Mouse (Mus musculus): ENCODE data around the gene Ripply3.

Gene Ripply3

DNA sequence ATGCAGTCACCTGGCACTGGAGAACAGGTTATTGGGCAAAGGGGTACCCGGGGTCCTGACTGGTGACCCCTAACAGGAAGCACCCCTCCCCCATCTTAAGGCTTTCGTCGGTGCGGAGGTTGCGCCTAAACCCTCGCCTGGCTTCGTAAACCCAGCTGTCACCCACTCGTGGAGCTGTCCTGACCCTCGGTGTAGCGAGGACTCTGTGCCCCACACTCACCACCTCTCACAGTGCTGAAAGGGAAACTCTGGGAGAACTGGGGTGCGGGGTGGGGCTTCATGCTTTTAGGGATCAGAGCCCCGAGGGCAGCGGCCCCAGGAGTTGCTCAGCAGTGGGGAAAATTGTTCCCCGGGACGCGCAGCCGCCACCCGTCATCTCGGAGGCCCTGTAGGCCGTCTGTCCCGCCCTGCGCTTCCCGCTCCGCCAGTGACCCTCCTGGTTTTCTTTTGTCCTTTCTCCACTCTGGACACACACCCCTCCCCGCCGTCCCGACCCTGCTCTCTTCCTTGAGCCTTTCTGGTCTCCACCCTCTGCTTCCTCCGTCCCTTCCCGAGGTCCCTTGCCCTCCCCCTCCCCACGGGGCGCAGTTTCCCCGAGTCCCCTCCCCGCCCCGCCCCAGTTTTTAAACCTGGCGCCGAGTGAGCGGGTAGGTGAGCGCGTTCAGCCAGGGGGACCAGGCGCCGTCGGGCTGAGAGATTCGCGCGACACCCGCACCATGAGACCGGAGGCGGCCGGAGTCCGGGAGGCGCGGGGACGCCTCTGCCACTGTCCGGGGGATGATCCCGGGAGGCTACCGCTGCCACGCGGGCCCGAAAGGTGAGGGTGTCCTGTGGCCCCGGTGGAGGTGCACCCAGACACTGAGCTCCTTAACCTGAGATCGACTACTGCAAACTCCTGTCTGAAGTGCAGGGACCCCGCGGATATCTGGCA, at the start of gene Ripply3:
Gene Ripply3 (plus strand): TSS at position 640 of the 931 bp plus-strand sequence.
- DNase-seq = peak; percentile 17

DNA sequence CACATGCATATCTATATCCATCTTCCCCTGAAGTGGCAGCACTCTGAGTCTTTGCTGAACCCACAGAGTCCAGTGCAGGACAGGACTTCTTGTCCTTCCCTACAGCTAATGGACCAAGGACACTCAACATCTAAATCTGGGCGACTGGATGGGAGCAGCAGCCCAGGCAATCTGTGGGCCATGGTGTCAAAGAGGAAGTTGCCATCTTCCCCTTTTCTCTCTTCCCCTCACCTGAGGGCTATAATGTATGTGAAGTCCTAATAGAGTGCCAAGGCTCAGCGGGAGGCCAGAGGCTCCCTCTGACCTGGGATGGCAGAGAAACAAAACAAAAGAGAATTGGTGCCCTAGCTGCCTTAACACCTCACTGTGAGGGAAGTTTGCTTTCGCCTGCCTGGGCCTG, 44.2 kb upstream of the Ripply3 start:
- no peak for DNase-seq

DNA sequence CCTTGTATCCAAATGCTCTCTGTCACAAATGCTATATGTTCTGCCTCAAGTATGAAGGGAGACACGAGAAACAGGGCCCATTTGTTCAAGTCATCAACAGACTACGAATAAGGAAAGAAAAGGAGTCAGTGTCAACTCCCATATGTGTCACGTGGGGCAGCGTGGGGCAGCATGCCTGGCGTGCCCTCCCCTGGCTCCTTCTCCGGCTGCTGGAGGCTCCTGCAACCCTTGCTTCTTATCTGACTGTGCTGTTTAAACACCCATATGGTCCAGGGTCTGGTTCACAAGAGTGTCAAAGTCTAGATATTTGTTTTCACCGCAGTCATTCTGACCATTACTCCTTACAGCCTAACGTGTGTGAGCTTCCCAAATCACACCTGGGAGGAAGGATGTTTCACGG, 40.4 kb upstream of the Ripply3 start:
- DNase-seq = no peak

DNA sequence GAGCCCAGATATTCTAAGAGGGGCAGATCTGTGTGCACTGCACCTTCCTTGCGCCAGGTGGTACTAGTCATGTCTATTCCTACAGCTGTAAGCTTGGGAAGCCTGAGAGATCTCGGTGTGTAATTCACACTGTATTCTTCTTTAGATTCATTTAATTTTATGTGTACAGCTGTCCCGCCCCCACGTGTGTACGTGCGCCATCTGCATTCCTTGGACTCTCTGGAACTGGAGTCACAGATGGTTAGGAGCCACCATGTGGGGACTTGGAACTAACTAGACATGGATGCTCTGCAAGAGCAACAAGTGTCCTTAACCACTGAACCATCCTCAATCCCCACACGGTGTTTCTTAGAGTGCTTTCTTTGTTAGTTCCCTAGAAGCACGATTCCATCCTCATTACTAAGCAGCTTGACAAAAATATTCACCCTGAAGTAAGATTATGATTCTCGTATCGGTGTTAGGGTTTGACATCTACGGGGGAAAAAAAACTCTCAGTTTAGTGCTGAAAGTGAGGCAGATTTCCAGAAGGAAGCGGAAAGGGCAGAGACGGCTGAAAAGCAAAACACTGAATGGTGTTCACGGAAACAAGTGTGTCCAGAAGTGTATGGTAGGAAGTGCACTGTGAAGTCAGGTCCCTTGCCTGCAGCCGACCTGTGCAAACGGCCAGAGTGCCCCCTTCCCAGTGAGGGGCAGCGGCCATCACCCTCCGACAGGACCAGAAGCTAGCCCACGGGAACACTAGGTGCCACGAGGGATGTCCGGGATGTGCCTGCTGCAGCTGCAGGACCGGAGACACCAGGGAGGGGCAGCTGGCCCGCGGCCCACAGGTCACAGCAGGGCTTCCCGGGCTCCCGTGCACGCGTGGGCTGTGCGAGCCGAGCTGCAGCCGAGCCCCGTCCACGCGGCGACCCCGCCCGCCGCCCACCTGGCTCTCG, 38.8 kb upstream of the Ripply3 start:
- peak; percentile 70 for DNase-seq

DNA sequence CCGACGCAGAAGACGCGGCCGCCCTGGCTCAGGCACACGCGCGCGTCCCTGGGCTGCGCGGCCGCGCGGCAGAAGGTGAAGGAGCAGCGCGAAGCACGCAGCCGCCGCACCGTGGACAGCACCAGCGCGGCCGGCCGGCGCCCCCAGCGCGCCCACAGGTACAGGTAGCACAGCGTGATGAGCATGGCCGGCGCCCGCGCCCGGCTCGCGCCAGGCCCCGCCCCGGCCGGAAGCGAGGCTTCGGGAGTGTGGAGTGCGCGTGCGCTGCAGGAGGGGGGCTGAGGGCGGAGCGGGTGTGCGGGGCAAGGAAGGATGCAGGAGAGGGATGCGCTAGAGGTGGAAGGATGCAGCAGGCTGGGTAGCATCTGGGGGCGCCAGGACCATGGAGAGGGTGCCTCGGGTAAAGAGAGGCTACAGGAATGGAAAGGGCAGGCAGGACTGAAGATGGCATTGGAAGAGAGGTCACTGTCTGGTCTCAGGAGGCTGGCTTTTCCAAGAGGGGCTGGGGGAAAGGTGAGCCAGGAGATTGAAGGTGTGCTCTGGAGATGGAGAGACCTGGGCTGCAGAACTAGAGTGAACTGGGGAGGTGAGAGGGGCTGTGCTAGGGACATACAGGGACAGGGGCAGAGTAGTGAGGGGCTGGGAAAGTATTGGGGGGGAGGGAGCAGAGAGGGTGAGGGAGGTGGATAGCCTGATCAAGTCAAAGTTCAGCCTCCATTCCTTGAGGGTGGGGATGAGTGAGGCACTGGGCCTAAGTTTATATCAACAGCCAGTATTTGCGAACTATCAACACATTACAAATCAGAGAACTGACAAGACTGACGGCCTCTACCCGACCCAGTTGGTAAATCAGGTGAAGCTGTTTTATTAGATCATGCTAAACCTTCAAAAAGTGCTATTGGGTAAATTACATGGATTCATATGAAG, 37.9 kb upstream of the Ripply3 start:
- DNase-seq = peak; percentile 87

DNA sequence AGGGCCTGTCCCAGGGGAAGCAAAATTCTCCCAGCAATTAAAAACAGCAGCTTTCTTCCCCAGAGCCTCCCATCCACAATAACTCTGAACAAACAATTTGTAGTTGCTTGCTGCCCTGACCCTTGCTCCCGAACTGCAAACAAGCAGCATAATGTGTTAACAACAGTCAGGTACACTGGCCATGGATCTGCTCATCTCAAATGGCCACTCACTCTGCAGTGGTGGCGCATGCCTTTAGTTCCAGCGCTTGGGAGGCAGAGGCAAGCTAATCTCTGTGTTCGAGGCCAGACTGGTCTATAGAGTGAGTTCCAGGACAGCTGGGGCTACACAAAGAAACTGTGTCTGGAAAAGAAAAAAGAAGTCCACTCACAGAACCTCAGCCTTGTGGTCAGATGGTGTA, 37.1 kb upstream of the Ripply3 start:
- DNase-seq = no peak

DNA sequence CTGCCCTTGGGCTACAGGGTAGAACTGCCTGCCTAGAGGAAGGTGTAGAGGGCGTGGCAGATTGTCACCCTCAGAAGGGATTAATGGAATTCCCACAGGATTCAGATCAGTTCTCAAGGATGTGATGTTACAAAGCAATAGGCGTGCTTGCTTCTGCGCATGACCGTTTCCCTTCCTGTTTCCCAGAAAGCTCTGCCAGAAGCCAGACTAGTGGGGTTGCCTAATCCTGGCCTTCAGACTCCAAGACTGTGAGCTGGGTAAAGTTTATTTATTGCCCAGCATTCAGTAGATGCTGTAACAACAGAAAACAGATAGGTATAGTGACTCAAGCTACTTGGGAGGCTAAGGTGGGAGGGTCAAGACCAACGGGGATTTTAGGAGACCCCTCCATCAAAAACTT, 30.1 kb upstream of the Ripply3 start:
- no peak for DNase-seq

DNA sequence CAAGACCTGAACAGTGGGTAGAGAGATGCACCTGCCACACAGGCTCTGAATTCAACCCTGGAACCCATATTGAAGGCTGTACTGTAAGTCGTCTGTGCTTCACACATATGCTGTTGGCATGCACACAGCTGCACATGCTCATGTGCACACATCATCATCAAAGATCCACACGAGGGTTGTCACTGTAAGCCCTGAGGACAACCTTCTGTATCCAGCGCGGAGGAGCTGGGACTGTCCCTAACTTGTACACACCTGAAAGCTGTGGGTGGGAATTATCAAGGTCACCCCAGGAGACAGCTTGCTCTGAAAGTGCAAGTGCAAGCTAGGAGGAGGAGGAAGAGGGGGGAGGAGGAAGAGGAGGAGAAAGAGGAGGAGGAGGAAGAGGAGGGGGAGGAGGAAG, 29.0 kb upstream of the Ripply3 start:
- no peak for DNase-seq

DNA sequence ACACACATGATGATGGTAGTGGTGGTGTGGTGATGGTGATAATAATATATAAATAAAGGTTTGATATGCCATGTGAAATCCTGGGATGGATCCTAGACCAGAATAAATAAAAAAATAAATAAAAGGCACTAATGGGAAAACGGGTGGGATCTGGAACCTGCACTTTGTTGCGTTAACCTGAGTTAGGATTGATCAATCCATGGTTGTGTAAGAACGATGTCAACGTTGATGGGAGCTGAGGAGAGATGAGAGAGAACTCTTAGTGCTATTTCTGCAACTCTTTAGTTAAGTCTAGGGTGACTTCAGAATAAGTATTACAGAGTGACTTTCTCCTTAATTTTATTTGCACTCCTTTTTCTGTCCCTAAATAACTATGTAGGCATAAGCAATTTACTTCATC, 27.0 kb upstream of the Ripply3 start:
- DNase-seq = no peak

DNA sequence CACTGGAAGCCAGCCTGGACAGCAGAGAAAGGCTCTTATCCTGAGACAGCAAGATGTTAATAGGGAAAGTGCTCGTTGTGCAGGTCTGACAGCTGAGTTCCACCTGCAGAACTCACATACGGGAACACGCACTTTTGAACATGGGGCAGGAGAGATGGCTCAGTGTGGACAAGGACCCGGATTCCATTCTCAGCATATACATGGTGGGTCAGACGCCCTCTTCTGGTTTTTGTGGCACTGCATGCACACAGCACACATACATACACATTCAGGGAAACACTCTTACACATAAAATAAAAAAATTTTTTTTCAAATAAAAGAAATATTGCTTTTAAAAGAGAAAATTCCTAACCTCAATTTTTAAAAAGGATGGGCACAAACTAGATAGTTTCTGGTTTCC, 26.5 kb upstream of the Ripply3 start:
- no peak for DNase-seq

DNA sequence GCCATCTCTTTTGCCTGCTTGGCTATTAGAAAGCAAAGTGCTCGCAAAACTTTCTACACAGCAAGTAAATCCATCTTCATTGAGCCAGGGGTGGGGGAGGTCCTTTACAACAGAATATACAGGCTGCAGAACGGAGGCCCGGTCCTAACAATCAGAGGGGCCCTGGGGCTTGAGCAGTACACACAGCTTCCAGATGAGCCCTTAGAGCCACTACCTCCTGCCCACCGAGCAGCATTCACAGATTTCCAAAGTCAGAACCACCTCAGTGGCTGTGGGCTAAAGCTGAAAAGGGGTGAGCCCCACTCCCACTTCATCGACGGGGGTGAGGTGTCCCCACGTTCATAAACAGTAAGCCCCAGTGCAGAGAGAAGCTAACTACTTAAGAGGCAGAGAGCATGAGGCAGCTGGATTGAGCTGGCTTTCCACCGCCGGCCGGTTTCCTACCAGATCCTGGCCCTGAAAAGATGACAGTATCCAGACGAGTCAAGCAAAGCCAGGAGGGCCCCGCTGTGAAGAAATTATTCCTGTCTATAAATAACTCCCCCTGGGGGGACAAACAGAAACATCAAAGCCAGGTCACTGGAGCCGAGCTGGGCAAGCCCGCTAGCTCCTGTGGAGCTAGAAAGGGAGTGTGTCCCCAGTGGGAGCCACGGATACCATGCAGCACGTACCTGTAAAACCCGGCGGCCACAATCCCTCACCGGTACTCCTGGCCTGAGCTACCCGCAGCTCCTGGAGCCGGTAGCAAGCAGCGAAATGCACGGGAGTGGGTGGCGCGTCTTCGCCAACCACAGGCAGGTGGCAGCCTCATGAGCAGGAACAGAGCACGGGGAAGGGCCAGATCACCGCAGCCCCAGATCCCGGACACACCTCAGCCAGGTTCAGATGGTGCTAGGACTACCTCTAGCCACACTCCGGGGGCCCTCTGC, 25.7 kb upstream of the Ripply3 start:
- peak; percentile 80 for DNase-seq

DNA sequence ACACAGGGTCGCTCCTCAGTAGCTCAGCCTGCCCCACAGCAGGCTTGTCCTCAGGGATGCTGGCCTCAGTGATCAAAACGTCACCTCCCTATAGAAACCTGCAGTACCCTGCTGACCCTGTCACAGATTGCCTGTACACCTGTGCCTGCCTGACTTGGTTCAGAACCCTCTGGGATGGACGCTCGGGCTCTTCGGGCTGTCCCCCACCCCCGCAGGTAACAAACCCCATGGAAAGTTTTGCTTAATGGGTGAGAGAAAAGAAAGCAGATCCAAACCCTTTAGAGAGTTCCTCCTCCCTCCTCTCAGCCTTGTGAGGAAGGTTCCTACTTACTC, 25.1 kb upstream of the Ripply3 start:
- DNase-seq = no peak

DNA sequence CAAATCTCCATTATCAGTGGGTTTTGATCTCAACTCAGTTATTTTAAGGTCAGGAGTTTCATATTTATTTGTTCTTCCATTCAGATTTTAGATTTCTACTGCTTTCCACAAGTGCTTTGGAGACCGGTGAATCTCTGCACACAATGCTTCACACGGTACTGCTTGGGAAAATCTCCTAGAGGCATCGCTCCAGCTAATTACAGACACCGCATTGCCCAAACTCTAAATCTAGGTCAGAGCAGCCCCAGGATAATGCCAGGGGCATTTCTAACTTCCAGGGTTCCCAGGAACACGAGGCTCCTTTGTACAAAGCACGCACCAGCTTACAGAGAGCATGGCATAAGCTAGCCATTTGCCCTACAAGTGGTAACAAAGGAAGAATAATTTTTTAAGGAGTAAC, 20.7 kb upstream of the Ripply3 start:
- no peak for DNase-seq

DNA sequence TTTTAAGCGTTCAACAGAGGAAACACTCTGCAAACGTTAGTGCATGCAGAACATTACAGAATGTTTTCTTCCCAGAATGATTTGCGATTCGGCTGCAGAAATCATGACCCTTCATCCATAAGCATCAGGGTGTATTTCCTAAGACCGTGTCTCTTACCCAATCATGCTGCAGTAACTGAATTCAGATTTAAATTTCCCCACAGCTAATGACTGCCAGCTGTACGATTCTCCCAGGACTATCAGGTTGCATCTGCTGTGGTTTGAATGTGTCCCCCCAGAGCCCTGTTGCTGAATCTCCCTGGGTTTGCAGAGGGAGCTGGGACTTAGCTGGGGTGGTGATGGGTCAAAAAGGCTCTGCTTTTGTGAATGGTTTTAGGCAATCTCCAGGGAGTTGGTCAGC, 20.3 kb upstream of the Ripply3 start:
- DNase-seq = no peak

DNA sequence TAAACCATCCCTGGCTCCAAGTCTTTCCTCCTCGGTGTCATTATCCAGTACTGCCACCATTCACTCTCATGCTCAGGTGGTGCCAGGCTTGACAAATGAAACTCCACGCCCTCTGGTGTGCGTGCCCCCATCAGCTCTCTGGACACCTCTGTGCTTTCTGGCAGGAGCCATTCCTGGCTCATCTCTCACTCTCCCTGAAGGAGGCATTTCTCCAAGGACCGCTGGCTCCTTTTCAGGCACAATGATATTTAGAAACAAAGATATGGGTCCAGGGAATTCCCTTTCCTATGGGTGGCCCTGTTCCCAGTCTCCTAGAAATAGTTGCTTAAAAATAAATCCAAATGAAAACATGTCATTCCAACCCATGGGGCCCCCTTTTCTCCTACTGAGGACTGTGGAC, 19.2 kb upstream of the Ripply3 start:
- DNase-seq = no peak

DNA sequence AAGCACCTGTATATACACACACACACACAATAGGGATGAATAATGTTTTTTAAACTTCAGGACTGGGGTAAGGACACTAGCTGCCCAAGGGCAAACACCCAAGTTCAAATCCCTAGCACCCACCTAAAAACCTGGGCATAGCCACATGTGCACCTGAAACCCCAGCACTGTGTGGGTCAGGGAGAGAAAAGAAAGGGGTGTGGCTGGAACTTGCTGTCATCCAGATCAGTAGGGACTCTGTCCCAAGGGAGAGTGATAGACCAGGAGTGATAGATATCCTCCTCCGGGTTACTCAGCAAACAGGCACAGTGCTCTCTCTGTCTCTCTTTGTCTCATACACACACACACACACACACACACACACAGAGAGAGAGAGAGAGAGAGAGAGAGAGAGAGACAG, 16.8 kb upstream of the Ripply3 start:
- DNase-seq = no peak

DNA sequence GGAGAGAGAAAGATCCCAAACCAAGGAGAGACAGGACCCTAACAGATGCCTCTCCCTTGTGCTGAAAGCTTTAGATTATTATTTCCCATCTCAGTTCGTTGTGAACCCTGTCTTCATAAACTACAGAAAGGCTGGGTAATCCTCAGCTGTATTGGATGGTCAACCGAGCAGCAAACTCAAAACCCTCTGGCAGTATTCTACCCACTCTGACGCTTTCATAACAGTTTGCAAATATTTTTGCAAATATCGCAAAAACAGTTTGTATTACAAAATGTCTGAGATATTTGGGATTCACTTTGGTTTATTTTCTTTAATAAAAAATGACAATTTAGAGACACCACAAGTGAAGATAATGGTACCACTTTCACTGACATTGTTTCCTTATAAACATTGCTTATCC, 16.3 kb upstream of the Ripply3 start:
- no peak for DNase-seq

DNA sequence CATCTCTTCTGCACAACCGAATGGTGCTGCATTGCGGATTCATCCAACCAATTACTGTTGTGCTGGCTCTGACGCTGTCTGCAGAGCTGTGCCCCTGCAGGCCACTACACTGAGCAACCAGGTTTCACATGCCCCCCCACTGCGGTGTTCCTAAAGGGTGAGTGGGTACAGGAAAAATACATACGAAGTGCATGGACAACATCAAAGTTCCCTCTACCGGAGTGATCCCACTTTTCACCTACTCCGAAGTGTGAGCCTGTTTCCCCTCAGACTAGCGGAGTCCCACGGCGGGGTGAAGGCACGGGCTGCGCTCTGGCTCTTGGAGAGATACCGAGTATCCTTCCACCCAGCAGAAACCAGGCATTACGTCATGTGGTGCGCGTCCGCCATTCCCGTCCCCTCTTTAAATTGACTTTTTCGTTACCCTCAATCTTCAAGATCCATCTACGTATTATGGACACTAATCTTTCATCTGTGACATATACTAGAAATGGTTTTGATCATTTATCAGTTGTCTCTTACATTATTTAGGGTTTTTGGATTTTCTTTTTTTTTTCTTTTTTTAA, 15.5 kb upstream of the Ripply3 start:
- peak; percentile 92 for DNase-seq

DNA sequence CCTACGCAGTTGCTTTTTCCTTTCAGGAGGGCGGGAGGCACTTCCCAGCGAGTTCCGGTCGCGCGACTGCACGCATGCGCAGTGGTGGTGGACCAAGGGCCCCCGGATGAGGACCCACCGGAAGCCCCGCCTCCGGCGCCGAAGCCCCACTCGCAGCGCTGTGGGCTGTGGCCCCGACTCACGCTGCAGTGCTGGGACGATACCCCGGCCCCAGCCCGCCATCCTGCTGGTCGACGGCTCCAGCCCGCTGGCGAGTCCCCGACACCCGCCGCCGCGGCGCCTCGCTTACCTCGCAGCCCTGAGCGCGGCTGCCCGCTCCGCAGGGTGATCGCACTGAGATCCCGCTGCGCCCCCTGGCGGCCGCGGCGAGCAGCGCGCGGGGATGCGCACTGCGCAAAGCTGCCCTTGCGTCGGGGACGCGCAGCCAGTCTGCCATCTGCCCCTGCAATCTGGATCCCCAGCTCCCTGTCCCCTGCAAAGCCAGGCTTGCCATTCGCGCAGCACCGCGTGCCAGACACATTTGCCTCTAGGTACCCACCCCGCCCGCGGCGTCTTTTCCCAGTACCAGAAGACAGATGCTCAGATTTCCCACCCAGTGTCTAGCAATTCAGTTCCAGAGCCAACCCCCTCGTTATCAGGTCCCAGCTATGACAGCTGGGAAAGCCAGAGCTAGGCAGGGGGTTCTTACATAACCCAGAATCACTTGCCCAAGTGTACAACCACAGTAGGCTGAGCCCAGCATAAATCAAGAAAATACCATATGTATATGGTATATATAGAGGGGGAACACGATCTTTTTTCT, 14.8 kb upstream of the Ripply3 start, which contains the start of gene Hlcs:
Gene Hlcs (minus strand): TSS at position 343 of the 802 bp plus-strand sequence.
- peak; percentile 99 for DNase-seq

DNA sequence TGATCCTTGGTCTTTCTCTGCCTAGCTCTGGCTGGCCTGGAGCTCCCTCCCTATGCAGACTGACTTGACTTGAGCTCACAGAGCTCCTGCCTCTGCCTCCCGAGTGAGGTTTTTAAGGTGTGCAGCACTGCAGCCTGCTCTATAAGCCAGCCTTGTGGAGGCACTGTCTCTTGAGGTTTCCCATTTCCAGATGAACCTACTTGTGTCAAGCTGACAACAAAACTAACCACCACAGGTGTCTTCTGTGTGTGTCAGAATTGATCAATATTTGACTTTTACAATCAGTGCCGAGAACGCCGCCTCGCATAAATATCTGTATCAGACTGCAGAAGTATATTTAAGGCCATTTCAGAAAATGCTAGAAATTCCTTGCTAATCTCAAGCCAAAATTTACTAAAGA, 13.6 kb upstream of the Ripply3 start:
- DNase-seq = no peak

All from cerebellum, adult 8-10 months (tissue).